Mouse (Mus musculus) midbrain, embryonic 11.5 days (tissue): Measurements from ENCODE around the gene Krtap2-4. TPM values are rescaled to one million over a fixed set of nuclear protein-coding genes. Genes with fewer than 3 reads are reported as not detected.
A peak's percentile ranks its signal among the peaks of the same experiment; 100 is the strongest.
"Not testable (repeated sequence)": the region's sequence is repeated elsewhere in the genome, so short reads cannot be mapped to it uniquely, and the experiment has no call there.

Source experiments
- ATAC-seq: fragments of 200-750 bp; cut with Nextera tagmentation; 2 replicates; pipeline ENCODE4 v1.8.0; 2017; ENCODE audit warnings: moderate TSS enrichment, moderate library complexity; ENCODE audit not compliant: low FRiP score
- DNase-seq: peaks from one replicate; pipeline ENCODE4 v3.0.0; 2015; ENCODE audit warnings: low spot score; ENCODE audit errors: missing footprints
- H3K27ac ChIP-seq: fragments of 300-500 bp; sonication (generic); 2 replicates; pipeline ENCODE4 v1.5.1; 2014; ENCODE audit warnings: low read depth, low read length
- H3K27me3 ChIP-seq: fragments of 300-500 bp; sonication (generic); 2 replicates; pipeline ENCODE4 v1.6.1; 2014; ENCODE audit warnings: mild to moderate bottlenecking, low read length, moderate library complexity, mixed read lengths; ENCODE audit not compliant: control insufficient read depth, insufficient read depth
- H3K36me3 ChIP-seq: fragments of 300-500 bp; sonication (generic); 2 replicates; pipeline ENCODE4 v1.6.1; 2014; ENCODE audit warnings: mild to moderate bottlenecking, low read length, moderate library complexity, mixed read lengths; ENCODE audit not compliant: control insufficient read depth, insufficient read depth
- H3K4me1 ChIP-seq: fragments of 300-500 bp; sonication (generic); 2 replicates; pipeline ENCODE4 v1.6.1; 2014; ENCODE audit warnings: low read length; ENCODE audit not compliant: control insufficient read depth, insufficient read depth
- H3K4me2 ChIP-seq: fragments of 300-500 bp; sonication (generic); 2 replicates; pipeline ENCODE4 v1.6.1; 2014; ENCODE audit warnings: mild to moderate bottlenecking, moderate library complexity
- H3K4me3 ChIP-seq: fragments of 300-500 bp; sonication (generic); 2 replicates; pipeline ENCODE4 v1.5.1; 2014; ENCODE audit warnings: low read depth, low read length
- H3K9ac ChIP-seq: fragments of 300-500 bp; sonication (generic); 2 replicates; pipeline ENCODE4 v1.6.1; 2014; ENCODE audit warnings: low read length
- H3K9me3 ChIP-seq: fragments of 300-500 bp; sonication (generic); 2 replicates; pipeline ENCODE4 v1.6.1; 2016; ENCODE audit warnings: low read length; ENCODE audit not compliant: control insufficient read depth
- WGBS: fragments of 180-500 bp; shearing (Covaris S2); extraction: QIAGEN DNeasy Blood & Tissue Kit; methylation state at CpG from one replicate; pipeline ENCODE4 v1.1.7; 2014; 5-methylcytosine and 5-hydroxymethylcytosine counted together
- polyA plus RNA-seq: library from polyadenylated mRNA; unstranded; fragments of >200 nt; fragmentation: Nextera tagmentation; extraction: Ambion mirVana; gene quantifications from 2 replicates; pipeline ENCODE4 v1.2.1, GENCODE M21; 2014

Krtap2-4 gene
- polyA plus RNA-seq, 1 experiment from 2014 or later = not detected

DNA sequence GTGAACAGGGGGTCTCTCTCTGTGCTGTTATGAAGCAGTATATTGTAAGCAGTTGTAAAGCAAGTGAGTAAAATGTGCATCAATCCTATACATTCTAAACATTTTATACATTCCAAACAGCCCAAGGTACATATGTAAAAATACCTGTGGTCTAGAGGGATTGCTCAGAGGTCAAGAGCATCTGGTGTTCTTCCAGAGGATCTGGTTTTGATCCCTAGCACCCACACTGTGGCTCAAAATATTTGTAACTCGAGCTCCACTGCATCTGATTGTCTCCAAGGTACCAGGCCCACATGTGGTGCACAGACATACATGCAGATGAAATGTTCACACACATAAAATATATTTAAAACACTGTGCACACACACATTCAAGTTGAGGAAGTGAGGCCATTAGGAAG, 26.3 kb upstream of the Krtap2-4 start:
- Histone ChIP-seq H3K4me3 (no peak overlapping the region), H3K4me1 (no peaks in the 10 kb centered on the region), H3K4me2 (no peak overlapping the region), H3K27ac (no peak overlapping the region), H3K27me3 (no peaks in the 10 kb centered on the region), H3K36me3 (no peaks in the 10 kb centered on the region), H3K9me3 (no peaks in the 10 kb centered on the region), H3K9ac (no peak overlapping the region)
- 61% methylated on average over 1 of the region's 1 CpGs for WGBS
- ATAC-seq = no peak
- no peak for DNase-seq

DNA sequence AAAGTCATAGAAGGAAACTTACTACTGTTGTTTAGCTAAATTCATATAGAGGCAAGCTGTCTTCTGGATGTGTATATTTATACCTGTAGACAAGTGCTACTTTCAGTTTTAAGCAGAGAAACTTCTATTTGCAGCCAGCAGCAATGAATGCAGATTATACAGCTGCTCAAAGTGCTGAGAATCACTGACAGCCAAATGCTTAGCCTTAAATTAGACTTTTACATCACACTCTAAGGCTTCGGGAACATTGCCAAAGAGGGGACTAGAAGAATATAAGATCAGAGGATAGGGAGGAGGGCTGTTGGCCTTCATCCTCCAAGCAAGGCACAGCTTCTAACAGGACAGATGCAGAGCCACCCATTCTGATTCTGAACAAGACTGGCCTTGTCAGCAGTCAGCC, 22.4 kb upstream of the Krtap2-4 start:
- H3K27ac ChIP-seq = no peak overlapping the region
- H3K4me3 ChIP-seq = no peak overlapping the region
- H3K4me1 ChIP-seq = no peaks in the 10 kb centered on the region
- H3K27me3 ChIP-seq = no peaks in the 10 kb centered on the region
- H3K9ac ChIP-seq = no peak overlapping the region
- no peak overlapping the region for H3K4me2 ChIP-seq
- WGBS = 92% methylated on average over 1 of the region's 1 CpGs
- no peaks in the 10 kb centered on the region for H3K36me3 ChIP-seq
- DNase-seq = no peak
- no peaks in the 10 kb centered on the region for H3K9me3 ChIP-seq
- ATAC-seq = no peak

DNA sequence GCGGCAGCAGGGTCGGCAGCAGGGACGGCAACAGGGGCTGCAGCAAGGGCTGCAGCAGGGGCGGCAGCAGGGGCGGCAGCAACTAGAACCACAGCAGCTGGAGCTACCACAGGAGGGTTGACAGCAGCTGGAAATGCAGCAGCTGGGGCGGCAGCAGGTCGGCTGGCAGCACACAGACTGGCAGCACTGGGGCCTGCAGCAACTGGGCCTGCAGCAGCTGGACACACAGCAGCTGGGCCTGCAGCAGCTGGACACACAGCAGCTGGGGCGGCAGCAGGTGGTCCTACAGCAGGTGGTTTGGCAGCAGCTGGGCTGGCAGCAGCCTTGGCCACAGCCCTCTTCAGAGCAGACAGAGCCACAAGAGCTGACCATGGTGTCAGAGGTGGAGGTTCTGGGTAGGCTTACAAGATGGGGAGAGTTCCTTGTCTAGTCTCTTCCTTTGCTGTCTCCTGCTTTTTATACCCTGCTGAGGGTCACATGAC, 20.0 kb upstream of the Krtap2-4 start, which contains the start of gene Krtap4-2:
Krtap4-2 (minus strand) TSS at position 432 of the 482 bp plus-strand sequence.
- H3K4me1 ChIP-seq = no peaks in the 10 kb centered on the region
- no peak for ATAC-seq
- no peak within 1 kb of the TSS for H3K4me3 ChIP-seq
- no peak within 1 kb of the TSS for H3K27ac ChIP-seq
- peak; percentile 88 for DNase-seq
- 41% methylated on average over 8 of the region's 8 CpGs for WGBS
- H3K27me3 ChIP-seq = no peaks in the 10 kb centered on the region
- H3K9me3 ChIP-seq = no peaks in the 10 kb centered on the region
- no peak within 1 kb of the TSS for H3K9ac ChIP-seq
- H3K4me2 ChIP-seq = no peak within 1 kb of the TSS
- H3K36me3 ChIP-seq = no peaks in the 10 kb centered on the region

DNA sequence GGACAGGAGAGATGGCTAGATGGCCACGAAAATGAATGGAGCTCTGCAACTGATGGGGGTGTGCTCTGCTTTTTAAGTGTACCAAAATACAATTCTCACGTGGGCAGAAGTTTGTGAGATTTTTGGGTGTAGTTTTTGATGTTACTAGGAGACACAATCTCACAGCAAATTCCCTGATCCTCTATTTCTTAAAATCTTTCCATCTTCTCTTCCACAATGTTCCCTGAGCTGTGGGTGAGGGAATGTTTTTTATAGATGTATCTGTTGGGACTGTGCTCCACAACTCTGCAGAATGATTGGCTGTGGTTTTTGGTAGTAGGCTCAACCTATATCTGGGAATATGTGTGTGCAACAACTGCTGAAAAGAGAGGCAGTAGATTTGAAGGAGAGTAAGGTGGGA, 18.6 kb upstream of the Krtap2-4 start:
- no peak overlapping the region for H3K27ac ChIP-seq
- no peak overlapping the region for H3K9ac ChIP-seq
- no peak overlapping the region for H3K4me3 ChIP-seq
- no peaks in the 10 kb centered on the region for H3K27me3 ChIP-seq
- H3K36me3 ChIP-seq = no peaks in the 10 kb centered on the region
- WGBS = 79% methylated on average over 2 of the region's 2 CpGs
- no peaks in the 10 kb centered on the region for H3K4me1 ChIP-seq
- no peak overlapping the region for H3K4me2 ChIP-seq
- no peak for ATAC-seq
- no peak for DNase-seq
- H3K9me3 ChIP-seq = no peaks in the 10 kb centered on the region

DNA sequence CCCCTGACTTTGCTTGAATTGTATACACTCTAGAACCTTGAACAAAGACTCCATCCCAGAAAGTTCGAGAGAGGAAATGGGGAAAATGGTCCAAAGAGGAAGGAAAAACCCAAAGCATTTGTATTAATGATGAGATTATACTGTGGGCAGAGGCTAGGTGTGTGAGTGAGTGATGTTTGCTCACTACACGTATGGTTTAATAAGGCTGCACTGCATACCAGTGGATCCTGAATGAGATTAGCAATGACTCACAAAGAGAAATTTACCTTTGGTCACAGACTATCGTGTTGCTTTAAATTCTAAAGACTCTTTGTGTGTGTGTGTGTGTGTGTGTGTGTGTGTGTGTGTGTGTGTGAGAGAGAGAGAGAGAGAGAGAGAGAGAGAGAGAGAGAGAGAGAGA, 16.2 kb upstream of the Krtap2-4 start:
- H3K27ac ChIP-seq = no peak overlapping the region
- H3K4me3 ChIP-seq = no peak overlapping the region
- ATAC-seq = no peak
- no peak overlapping the region for H3K4me2 ChIP-seq
- H3K4me1 ChIP-seq = no peaks in the 10 kb centered on the region
- 75% methylated on average over 3 of the region's 3 CpGs for WGBS
- H3K9me3 ChIP-seq = no peaks in the 10 kb centered on the region
- H3K9ac ChIP-seq = no peak overlapping the region
- H3K36me3 ChIP-seq = no peaks in the 10 kb centered on the region
- DNase-seq = no peak
- H3K27me3 ChIP-seq = no peaks in the 10 kb centered on the region

DNA sequence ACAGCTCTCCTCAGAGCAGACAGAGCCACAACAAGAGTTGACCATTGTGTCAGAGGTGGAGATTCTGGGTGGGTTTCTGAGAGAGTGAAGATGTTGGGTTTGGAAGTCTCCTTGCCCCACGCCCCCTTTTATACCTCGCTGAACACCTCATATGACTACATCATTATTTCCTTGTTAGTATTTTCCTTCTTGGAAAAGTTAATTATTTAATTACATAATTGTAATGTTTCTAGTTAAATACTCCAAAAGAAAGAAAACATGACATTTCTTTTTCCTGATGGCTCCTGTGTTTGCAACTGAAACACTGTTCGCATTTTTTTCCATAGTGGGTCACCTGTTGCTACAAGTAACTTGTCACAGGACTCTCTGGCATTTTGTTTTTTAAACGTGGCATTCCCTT, 13.5 kb upstream of the Krtap2-4 start, which contains the start of gene Krtap4-1:
Krtap4-1 (minus strand) TSS at position 101 of the 400 bp plus-strand sequence.
- no peaks in the 10 kb centered on the region for H3K9me3 ChIP-seq
- DNase-seq (no peak), ATAC-seq (no peak)
- no peak within 1 kb of the TSS for H3K4me2 ChIP-seq
- H3K36me3 ChIP-seq = no peaks in the 10 kb centered on the region
- 86% methylated on average over 4 of the region's 4 CpGs for WGBS
- no peaks in the 10 kb centered on the region for H3K27me3 ChIP-seq
- H3K4me1 ChIP-seq = no peaks in the 10 kb centered on the region
- no peak within 1 kb of the TSS for H3K27ac ChIP-seq
- H3K9ac ChIP-seq = no peak within 1 kb of the TSS
- H3K4me3 ChIP-seq = no peak within 1 kb of the TSS

DNA sequence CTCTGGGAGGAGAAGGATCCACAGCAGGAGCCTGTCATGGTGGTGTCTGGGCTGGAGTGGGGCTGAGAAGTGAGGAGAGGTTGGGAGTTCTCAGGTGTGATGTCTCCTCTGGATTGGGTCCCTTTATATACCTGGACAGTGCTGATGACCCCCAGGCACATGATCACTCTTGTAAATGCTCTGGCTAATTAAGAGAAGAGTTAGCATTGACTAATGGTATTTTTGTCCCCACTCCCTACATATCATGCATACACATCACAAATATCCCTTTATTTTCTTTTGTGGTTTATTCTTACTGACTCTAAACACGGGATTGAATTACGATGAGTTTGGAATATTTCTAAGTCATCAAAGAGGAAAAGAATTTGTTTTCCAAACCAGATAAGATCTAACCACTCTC, 5.7 kb upstream of the Krtap2-4 start, which contains the start of gene Gm11562:
Gm11562 (minus strand) TSS at position 101 of the 400 bp plus-strand sequence.
- H3K27ac ChIP-seq = no peak within 1 kb of the TSS
- no peaks in the 10 kb centered on the region for H3K36me3 ChIP-seq
- ATAC-seq (no peak), DNase-seq (no peak)
- H3K9me3 ChIP-seq = no peaks in the 10 kb centered on the region
- H3K27me3 ChIP-seq = no peaks in the 10 kb centered on the region
- H3K9ac ChIP-seq = no peak within 1 kb of the TSS
- H3K4me1 ChIP-seq = no peaks in the 10 kb centered on the region
- WGBS = 88% methylated on average over 2 of the region's 2 CpGs
- no peak within 1 kb of the TSS for H3K4me3 ChIP-seq
- no peak within 1 kb of the TSS for H3K4me2 ChIP-seq

DNA sequence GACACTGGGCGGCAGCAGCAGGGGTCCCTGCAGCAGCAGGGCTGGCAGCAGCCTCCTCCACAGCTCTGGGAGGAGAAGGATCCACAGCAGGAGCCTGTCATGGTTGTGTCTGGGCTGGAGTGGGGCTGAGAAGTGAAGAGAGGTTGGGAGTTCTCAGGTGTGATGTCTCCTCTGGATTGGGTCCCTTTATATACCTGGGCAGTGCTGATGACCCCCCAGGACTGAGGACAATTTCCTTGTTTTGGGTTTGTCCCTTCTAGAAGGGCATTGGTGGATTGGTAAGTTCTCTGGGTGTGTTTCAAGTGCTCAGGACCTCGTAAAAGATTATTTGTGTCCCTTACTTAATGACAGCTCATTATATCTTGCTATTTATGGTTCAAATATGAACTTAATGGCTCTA, 4.6 kb downstream of the Krtap2-4 start, which contains the start of gene Gm11937:
Gm11937 (minus strand) TSS at position 101 of the 400 bp plus-strand sequence.
- WGBS = 82% methylated on average over 1 of the region's 2 CpGs
- not testable (repeated sequence) for H3K4me3 ChIP-seq

DNA sequence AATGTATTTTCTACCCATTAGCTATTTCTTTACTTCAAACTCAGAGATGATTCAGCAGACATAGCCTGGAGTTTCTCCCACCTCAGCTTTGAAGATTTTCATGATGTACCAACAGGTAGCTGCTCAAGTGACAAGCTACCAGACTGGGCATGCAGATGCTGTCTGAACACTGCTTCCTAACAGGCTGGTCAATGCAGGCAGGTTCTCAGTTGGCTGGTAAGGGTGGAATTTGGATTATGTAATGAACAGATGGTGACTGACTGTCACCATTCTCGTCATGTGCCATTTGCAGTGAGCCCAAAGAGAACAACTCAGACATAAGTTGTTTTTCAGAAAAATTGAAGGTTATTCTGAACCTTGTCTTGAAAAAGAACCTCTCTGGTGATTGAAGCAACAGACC, 5.5 kb downstream of the Krtap2-4 start:
- H3K9me3 ChIP-seq = no peaks in the 10 kb centered on the region
- 75% methylated on average over 1 of the region's 1 CpGs for WGBS
- ATAC-seq = no peak
- no peaks in the 10 kb centered on the region for H3K27me3 ChIP-seq
- no peak for DNase-seq
- no peaks in the 10 kb centered on the region for H3K4me1 ChIP-seq
- no peaks in the 10 kb centered on the region for H3K36me3 ChIP-seq
- H3K9ac ChIP-seq = no peak overlapping the region
- H3K4me3 ChIP-seq = no peak overlapping the region
- H3K4me2 ChIP-seq = no peak overlapping the region
- H3K27ac ChIP-seq = no peak overlapping the region

More for the DNA sequence above, 4.6 kb downstream of the Krtap2-4 start, which contains the start of gene Gm11937:
- not testable (repeated sequence) for H3K27me3 ChIP-seq, ATAC-seq, H3K4me1 ChIP-seq, H3K4me2 ChIP-seq, H3K9ac ChIP-seq, H3K36me3 ChIP-seq, H3K27ac ChIP-seq, H3K9me3 ChIP-seq, DNase-seq
